Mouse (Mus musculus) gastrocnemius, adult 18-20 months (tissue): ENCODE results near the gene Ccr3. TPM values are rescaled to one million over a fixed set of nuclear protein-coding genes. Genes with fewer than 3 reads are reported as not detected.
"Not testable (repeated sequence)": the region's sequence is repeated elsewhere in the genome, so short reads cannot be mapped to it uniquely, and the experiment has no call there.

Experiments
- DNase-seq: peaks from one replicate; pipeline ENCODE4 v3.0.0; 2021; ENCODE audit warnings: low spot score
- total RNA-seq, 2 experiments: library from RNA; stranded (reverse); gene quantifications; 2 replicates each; pipeline ENCODE4 v1.2.3; 2021

The Ccr3 gene
- total RNA-seq, 2 experiments from 2014 or later, result not detected

DNA sequence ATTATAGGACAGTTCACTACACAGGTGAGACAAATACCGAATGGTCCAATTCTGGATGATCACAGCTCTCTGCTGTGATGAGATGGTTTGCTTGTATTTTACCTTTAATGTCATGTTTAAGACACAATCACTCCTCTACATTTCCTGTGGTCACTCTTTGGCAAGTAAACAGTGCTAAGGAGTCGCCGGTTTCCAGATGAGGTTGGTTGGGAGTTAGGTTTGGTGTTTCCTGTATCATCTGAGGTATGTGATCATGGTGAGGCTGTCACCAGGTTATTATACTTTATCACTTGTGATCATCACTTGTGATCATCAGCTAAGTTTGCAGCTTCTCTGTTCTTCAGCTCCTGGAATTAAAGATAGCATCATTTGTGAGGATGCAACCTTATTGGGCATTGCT is 19.2 kb downstream of the Ccr3 start:
- no peak for DNase-seq

DNA sequence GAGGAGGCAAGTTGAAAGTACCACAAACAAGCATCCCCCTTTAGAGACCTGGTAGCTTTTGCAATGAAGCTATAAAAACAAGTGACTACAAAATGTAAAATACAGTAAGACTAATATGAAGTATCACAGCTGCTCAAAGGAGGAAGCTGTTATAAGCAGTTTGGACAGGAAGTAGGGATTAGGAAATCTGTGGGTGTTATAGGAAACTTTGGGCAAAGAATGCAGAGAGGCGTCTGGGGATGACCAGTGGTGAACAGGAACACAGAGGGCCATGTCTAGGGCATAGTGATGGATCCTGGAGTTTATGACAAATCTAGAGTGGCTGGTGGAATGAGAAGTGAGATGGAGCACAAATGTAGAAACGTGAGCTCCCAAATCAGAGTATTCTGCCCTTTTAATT is 31.8 kb downstream of the Ccr3 start:
- DNase-seq, result no peak

DNA sequence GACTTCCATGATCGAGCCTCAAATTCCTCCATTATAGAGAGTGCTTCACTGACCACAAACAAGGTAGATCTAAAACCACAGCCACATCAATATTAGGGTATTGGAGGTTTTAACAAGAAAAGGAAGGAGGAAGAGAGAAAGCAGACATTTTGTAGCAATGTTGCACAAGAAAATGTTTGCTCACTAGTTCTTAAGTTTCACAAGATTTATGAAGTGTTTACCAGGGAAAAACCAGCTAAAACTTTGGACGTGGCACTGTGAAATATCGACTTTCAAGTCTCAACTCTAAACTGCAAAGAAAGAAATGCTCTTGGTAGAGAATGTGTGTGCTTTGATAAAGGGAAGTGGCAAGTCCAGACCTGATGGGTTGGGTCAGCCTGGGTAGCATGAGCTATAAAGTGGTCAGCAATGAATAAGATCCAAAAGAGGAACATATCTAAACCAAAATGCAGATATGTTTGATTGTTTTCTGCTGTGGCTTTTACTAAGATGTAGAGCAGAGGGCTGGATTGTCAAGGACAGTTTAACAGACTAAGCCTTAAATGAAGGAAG is 34.5 kb downstream of the Ccr3 start:
- DNase-seq, result no peak

DNA sequence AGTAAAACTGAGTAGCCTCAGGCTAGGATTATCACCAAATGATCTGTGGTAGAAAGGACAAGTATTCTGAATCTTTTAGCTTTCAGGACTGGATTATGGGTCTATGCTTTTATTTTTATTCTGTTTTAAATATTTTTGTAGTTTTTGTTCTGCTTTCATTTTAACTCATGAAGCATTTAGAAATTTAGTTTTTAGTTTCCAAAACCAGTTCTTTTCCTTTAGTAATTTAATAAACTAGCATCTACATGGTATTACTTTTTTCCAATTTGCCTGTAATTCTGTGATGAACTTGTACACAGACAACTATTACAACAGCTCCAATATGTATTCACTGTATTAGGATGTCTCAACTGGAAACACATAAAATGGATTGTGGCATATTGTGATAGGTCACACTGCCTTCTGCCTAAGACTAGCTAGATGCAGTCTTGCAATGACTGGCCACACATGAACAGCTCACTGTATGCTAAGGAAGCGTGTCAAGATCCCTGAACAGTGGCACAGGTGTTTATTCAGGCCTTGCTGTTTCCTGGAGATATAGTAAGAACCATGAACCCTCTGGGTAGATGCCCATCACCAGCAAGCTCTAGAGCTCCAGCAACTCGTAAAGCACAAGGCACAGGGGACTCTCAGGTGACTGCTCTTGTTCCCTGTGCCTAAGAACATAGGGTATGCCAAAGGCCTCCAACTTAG is 38.0 kb downstream of the Ccr3 start:
- DNase-seq, result no peak

DNA sequence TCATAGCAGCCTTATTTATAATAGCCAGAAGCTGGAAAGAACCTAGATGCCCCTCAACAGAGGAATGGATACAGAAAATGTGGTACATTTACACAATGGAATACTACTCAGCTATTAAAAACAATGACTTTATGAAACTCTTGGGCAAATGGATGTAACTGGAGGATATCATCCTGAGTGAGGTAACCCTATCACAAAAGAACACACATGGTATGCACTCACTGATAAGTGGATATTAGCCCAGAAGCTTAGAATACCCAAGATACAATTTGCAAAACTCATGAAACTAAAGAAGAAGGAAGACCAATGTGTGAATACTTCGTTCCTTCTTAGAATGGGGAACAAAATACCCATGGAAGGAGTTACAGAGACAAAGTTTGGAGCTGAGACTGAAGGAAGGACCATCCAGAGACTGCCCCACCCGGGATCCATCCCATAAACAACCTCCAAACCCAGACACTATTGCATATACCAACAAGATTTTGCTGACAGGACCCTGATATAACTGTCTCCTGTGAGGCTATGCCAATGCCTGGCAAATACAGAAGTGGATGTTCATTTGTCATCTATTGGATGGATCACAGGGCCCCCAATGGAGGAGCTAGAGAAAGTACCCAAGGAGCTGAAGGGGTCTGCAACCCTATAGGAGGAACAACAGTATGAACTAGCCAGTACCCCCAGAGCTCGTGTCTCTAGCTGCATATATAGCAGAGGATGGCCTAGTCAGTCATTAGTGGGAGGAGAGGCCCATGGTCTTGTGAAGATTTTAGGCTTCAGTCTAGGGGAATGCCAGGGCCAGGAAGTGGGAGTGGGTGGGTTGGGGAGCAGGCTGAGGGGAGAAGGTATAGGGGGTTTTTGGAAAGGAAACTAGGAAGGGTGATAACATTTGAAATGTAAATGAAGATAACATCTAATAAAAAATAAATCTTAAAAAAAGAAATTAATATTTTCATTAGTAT is 40.0 kb downstream of the Ccr3 start:
- DNase-seq, result not testable (repeated sequence)

DNA sequence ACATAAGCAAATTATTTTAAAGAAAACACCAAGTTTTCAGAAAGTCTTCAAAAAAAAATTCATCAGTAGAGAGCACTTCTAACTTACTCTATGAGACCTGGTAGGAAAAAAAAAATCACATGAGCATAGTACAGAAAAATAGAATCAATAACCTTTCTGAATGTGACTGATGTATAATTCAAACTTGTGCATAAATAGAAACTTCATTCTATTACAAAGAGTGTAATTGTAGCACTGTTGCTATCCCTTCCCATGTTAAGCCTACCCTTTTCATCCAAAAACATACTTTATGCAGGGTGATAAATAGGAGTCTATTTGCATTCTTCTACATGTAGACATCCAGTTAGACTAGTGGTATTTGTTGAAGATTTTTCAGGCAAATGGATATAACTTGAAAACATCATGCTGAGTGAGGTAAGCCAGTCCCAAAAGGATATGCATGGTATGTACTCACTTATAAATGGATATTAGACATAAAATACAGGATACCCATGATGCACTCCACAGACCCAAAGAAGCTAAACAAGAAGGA is 44.9 kb downstream of the Ccr3 start:
- no peak for DNase-seq

DNA sequence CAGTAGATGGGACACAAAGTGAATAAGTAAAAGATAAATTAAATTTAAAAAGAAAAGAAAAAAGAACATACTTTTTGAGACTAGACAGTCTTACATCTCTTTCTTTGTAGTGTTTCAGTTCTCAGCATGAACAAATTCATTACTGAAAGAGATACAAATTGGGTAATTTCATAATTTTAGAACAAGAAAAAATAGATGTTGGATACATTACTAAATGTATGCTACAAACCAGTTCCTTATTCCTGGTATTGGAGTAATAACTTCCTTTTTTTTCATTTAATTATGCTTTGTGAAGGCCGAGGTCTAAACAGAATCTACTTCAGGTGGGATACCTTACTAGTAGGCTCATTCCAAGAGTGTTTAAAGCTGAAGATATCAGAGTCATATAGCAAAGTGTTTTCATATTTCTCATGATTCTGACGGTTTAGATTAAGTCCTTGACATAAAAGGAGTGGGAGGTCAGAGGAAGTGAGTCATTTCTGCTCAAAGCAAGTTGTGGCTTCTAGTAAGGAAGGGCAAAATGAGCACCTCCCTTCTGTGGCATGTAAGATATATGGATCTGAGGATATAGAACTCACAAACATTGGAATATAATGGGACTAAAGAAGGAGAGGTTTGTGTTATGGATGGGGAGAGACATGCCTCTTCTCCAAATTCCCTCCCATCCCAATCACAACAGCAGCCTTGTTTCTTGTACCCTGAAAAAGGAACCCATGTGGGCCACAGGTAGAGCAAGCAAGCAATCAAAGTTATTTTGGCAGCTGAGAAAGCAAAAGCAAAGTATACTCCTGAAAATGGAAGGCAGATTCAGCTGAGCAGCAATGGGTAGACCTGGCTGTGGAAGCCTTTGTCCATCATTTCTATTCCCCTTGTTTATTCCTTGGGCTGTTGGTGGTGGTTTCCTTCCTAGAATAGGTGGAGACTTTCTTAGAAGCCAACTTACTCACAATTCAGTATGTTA is 46.6 kb downstream of the Ccr3 start:
- DNase-seq, result no peak

DNA sequence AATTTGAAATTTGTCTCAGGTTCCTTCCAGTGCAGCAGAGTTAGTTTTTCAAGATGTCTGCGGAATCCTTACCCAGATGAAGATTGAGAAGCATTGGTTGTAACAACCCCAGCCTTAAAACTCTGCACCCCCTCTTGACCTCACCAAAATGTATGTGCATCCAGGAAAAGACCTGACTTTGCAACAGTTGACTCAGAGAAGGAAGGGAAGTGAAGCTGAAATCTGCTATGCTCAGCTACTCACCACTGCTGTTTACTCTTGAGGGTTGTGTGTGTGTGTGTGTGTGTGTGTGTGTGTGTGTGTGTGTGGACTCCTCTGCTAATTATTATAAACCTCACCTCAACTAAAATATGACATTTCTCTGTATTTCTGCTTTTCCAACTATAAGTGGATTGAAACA is 49.7 kb downstream of the Ccr3 start:
- no peak for DNase-seq

DNA sequence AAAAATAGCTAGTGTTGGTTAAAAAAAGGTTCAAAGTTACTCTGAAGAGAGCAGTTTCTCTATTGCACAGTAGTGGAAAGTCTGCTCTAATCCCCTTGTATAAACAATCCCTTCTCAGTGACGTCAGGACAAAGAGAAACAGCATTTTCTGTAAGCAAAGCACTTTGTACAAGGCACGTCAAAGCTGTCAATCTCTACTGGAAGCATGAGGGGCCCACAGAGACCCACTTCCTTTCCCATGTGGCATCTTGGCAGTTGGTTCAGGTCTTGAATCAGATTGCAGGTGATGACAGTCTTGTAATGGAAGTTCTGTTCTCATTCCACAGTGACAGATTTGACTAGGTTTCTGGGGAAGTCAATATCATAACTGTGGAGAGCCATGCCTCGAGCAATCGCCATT is 58.0 kb downstream of the Ccr3 start:
- DNase-seq, result no peak

DNA sequence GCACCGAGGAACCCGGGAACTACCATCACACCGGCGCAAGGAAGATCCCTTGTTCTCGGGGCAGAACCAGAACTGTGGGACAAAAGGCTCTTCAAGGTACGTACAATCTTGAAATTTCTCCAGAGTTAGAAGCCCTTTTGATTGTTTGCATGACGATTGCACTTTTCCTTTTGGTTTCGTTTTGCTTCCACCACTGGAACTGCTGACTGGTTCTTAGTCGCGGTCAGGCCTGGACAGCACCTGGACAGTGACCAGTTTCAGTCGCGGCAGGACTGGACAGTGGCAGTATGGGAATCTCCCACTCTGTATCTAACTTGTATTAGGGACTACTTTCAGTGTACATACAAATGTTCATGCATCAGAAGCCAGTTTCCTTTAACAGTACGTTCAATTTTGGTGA is 58.7 kb downstream of the Ccr3 start:
- not testable (repeated sequence) for DNase-seq

Other genes starting within 250 kb of the Ccr3 start
- under 1 TPM in 1 of 2 experiments, not detected in 1; 0.12 TPM for gene Cxcr6, start 215.5 kb upstream of the Ccr3 start, total RNA-seq
- 100 to 1,000 TPM; 179 to 183 TPM for gene Fyco1, start 170.1 kb upstream of the Ccr3 start, total RNA-seq
- gene Xcr1, start 159.9 kb upstream of the Ccr3 start, total RNA-seq, result not detected
- under 1 TPM in 1 of 2 experiments, not detected in 1; 0.07 TPM for gene Ccr1, start 53.3 kb upstream of the Ccr3 start, total RNA-seq
- not detected for gene Ccr1l1, start 43.6 kb upstream of the Ccr3 start, total RNA-seq
- gene Ccr2, start 80.0 kb downstream of the Ccr3 start, total RNA-seq, result under 1 TPM; 0.16 to 1.00 TPM
- under 1 TPM in 1 of 2 experiments, not detected in 1; 0.24 TPM for gene Ccr5, start 99.6 kb downstream of the Ccr3 start, total RNA-seq